Mouse (Mus musculus) CD4-positive, CD25-positive, alpha-beta regulatory T cell, adult 2 months (primary cell): ENCODE measurements around the gene Ufd1.

Source experiments
- DNase-seq: peaks from one replicate; pipeline ENCODE4 v3.0.0-alpha.2; 2012; ENCODE audit warnings: low read depth, low spot score

The Ufd1 gene

DNA sequence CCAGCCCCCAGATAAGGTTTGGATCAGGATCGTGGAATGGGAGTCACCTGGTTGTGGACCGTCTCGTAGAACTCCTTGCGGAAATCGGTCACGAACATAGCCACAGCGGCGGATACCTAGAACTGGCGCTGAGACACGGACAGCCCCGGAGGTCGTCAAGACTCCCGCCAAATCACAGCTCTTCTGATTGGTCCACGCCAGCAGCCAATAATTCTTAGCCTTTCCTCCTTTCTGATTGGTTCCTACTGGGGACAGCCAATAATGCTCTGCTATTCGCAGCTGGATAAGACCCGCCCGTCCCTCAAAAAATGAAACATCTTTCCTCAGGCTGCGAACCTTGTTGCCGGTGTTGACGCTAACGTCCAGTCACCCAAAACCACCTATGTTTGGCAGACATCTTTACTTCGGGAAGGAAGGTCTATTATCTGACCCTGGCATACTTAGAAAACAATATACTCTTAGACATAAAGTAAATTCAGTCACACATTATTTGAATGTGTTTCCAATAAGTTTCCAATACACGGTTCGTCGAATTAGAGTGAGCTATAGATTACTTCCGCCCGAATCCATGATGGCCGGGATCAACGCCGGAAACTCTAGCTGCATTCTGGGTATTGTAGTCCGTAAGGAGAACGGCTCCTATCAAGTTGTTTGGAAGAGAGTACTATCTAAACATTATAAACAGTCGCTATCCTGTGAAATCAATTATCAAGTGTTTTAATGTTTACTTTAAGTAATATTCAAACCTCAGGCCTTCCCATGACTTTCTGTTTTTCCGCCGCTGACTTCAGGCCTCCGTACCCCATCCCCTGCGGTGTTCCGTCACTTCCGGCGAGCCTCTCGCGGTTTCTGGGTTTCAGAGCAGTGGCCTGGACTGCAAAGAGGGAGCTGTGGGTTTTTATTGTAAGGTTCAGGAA is at the start of gene Ufd1, which contains the start of gene Cdc45:
Ufd1 (plus strand) TSS at position 312 of the 917 bp plus-strand sequence.
Cdc45 (minus strand) TSS at position 520 of the 917 bp plus-strand sequence.
- DNase-seq: peak; percentile 94

DNA sequence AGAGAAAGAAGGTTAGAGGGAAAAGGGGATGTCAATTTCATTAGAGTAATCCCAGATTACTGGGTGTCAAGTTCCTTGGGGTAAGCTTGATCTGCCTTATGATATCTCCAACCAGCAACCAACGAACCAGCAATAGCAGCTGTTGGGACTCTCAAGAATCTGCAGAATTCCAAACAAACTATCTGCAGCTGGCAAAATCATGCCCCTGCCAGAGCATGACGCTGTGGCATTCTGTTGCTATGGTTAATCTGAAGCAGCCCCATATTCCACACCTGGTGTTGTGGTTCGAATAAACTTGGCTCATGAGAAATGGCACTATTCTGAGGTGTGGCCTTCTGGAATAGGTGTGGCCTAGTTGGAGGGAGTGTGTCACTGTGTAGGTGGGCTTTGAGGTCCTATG is 48.6 kb upstream of the Ufd1 start:
- DNase-seq: no peak

DNA sequence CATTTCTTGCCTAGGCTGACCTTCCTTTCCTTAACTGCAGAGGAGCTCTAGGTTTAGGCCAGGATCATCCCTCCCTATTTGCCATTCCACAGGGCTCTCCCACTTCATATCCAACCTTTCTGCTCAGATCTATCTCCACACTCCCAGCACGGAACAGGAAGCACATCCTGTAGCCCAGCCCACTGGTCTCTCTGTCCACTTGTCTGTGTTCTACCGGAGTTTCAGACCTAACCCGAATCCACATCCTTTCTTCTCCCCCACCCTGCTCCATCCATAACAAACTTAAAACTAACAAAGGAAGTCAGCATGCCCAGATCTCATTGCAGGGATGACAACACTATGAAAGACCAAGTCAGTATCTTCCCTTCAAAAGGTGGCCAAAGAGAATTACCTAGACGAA is 45.2 kb upstream of the Ufd1 start:
- no peak for DNase-seq

DNA sequence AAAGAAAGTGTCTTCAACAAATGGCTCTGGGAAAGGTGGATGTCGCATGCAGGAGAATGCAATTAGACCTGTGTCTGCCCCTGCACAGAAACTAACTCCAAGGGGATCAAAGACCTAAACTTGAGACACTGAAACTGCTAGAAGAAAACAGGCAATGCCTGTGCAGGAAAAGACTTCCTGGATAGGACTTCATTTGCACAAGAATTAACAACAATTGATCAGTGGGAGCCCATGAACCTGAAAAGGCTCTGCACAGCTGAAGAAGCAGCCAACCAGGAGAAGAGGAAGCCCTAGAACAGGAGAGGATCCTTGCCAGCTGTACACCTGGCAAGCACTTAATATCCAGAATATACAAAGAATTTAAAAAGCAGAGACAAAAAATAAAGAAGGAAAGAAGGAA is 42.1 kb upstream of the Ufd1 start:
- DNase-seq: no peak

DNA sequence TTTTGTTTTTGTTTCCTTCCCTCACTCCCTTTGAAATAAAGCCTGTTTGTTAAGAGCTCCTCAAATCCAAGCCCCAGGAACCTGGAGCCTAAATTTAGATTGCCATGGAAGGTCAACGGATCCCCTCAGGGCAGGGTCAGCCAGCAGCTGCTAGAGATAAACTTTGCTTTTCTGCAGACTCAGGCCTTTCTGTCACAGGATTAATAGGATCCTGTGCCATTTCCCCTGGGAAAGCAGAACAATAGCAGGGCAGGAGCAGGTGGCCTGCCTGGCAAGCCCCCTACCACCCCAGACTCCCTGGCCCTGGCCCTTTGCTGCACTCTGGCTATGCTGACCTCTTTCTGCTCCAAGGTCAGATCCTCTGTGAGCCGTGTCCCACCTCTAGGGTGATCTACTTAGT is 37.6 kb upstream of the Ufd1 start:
- DNase-seq: no peak

DNA sequence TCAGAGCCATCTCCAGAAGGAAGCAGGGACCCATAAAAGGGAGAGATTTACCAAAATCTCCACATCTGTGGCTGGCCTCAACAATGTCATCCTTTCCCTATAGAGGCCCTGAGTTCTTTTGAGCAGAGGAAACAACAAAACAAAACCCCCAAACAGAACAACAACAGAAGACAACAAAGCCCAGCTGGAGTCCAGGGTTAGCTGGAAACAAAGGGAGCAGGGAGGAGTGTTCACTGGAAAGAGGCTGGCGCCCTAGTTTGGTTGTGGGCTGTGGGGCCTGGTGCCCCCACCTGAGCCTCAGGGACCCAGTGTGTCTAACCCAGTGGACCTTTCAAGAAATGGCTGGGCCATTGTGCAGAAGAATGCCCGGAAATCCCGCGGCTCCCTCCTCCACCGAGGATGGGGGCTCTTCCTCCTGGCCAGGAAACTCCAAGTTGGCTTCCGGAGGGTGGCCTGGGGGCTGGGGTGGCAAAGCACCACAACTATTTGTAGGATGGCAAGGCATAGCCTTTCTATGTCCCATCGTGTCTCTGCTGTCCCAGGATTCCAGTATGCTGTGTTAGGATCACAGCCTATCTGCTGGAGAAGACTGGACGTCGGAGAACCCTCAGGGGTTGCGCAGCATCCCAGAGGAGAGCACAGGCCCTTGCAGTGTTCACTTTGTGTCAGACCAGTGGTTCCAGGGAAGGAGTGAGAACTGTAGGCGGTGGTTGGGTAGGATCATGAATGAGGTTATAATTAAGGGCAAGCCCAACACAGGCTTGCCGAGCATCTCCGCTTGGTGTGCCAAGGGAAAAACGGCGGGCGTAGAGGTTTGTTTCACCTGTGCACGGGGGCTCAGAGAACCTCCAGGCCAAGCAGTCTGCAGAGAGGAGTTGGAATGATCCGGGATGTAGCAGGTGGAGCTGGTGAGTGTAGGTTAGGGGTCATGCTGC is 35.7 kb upstream of the Ufd1 start:
- no peak for DNase-seq

DNA sequence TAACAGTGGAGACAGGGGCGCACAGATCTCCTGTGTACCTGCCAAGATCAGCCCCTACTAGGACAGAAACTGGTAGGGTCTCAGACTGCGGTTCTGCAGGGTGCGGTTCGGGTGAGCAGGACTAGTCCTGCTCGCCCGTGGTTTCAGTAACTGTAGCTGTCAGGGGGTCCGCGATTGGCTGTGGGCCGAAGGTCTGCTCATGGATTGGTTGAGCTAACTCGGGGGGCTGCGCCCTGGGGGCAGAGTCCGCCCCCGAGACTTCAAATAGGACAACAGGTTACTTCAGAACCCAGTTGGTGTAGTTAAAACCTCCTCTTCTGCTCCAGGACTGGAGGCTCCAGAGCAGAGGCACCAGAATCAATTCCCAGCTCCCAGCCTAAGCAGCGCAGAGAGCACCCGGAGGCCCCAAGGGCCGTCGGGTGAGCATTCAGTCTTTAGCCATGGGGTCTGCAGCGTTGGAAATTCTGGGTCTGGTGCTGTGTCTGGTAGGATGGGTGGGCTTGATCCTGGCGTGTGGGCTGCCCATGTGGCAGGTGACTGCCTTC is 35.0 kb upstream of the Ufd1 start, which contains the start of gene Cldn5:
Cldn5 (plus strand) TSS at position 292 of the 545 bp plus-strand sequence.
- no peak for DNase-seq

DNA sequence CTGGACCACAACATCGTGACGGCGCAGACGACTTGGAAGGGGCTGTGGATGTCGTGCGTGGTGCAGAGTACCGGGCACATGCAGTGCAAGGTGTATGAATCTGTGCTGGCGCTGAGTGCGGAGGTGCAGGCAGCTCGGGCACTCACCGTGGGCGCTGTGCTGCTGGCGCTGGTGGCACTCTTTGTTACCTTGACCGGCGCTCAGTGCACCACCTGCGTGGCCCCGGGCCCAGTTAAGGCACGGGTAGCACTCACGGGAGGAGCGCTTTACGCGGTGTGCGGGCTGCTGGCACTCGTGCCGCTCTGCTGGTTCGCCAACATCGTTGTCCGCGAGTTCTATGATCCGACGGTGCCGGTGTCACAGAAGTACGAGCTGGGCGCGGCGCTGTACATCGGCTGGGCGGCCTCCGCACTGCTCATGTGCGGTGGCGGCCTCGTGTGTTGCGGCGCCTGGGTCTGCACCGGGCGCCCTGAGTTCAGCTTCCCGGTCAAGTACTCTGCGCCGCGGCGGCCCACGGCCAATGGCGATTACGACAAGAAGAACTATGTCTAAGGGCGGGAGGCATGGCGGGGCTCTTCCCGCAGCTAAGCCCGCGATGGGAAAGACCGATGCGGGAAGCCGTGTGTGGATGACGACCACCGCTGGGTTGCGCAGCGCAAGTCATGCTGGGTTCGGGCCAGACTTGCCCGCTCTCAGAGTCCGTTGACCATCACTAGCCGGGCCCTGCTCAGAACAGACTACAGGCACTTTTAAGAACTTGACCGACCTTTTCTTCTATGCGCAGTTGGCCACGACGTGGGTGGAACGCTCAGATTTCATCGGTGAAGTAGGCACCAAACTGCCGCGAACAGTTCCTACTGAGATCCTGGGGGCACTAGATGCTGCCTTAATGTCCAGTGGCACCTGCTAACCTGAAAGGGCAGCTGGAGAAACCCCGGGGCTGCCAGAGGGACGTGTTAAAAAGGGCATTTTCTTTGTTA is 34.2 kb upstream of the Ufd1 start:
- DNase-seq: no peak

DNA sequence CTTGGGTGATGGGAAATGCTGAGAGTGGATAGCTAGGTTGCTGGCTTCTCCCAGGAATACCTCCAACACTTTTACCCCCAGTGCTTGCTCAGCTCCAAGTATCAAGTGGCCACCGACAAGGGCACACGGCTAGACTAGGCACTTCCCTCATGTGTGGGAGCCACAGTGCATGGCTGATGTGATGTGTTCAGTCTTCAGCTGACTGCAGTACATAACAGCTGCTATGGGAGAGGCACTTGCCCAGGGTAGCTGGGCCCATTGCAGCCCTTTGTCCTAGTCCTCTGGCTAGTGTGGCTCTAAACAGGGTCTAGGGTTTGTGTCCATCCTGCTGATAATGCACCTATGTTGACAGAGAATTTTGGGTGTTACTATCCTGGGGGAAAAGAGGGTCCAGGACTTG is 33.1 kb upstream of the Ufd1 start:
- DNase-seq: no peak

DNA sequence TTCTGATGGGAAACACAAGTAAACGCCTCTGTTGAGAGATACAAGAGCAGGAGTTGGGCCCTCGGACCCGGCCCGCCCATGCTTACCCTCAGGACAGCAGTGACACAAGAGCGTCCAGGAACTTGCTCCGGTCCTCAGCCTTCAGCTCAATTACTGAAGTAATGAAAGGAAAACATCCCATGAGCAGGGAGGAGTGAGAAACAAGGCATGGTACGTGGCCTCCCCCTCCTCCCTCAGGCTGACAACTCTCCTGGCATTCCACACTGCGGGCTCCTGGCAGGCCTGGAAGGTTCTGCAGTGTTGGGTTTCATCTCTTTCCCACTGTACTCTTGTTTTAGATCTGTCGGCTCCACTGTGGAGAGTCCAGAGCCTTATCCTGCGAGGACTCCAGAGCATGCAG is 29.8 kb upstream of the Ufd1 start:
- no peak for DNase-seq

DNA sequence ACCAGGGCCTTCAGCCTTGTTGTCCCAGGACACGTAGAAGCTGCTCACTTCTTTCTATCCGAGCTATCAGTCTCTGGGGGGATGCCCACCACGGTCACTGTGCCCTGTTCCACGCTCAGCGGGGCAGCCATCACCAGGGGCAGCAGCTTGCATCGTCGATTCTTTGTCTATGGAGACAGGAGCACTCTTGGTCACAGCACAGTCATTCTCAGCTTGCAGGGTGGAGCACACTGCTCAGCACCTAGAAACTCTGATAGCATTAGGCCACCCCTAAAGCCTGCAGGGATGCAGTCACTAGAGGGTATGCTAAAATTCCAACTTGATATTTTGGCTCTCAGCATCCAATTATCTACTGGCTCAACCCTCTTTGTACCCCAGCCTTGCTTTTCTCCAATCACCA is 26.6 kb upstream of the Ufd1 start:
- DNase-seq: no peak

DNA sequence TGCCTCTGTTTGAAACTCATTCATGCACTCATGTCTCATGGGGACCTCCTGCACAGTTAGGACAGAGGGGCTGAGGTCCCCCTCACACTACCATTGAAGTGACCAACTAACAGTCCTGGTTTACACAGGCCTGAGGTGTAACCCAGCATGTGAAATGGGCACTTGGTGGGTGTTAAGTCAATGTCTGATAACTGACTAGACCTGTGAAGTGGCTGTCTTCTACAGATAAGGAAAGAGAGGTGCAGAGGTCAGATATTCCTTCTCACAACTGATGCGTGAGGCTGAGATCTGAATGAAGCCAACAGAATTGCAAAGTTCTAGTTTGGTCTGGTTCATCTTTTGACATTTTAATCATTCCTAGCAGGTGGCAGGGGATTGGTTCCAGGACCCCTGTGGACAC is 26.1 kb upstream of the Ufd1 start:
- no peak for DNase-seq

DNA sequence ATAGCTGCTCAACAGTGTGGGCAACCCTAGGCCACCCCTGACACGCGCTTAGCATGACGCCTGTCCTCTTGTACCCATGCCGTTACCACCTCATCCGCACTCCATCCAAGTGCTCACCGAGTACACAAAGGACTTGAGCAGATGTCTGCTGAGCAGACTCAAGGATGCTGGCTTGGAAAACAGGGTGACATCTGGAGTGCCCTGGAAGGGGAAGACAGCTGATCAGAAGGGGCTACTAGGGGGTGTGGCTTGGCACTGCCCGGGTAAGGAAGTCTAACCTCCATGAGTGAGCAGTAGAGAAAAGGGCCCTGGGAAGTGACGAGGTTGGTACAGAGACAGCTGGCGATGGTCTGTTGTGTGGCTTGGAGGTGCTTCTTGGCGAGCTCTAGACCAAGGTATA is 24.9 kb upstream of the Ufd1 start:
- DNase-seq: no peak

DNA sequence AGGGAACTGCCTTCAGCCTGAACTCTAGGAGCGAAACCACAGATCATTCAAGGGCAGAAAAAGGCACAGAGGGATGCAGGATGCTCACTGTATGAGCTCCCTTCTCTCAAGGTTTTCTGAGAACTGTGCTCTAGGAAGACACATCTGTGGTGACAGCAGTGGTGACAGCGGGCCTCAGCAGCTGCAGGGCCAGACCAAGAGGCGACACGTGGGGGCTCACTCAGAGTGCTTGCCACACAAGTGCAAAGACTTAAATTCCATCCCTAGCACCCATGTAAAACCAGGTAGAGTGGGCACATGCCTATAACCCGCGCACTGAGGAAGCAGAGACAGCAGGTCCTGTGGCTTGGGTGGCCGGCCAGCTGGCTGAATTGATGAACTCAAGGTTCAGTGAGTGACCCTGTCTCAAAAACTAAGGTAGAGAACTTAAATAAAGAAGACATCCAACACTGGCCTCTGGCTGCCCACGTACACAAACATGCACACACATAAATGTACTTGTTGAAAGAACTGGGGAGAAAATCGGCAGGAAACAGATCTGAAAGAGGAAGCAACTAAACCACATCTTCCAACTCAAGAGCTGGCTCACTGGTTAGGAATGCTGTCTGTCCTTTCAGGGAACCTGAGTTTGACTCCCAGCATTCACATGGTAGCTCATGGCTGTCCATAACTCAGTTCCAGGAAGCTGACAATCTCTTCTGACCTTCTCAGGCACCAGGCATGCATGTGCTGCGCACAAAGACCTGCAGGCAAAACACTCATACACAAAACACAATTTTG is 22.8 kb upstream of the Ufd1 start:
- DNase-seq: no peak

DNA sequence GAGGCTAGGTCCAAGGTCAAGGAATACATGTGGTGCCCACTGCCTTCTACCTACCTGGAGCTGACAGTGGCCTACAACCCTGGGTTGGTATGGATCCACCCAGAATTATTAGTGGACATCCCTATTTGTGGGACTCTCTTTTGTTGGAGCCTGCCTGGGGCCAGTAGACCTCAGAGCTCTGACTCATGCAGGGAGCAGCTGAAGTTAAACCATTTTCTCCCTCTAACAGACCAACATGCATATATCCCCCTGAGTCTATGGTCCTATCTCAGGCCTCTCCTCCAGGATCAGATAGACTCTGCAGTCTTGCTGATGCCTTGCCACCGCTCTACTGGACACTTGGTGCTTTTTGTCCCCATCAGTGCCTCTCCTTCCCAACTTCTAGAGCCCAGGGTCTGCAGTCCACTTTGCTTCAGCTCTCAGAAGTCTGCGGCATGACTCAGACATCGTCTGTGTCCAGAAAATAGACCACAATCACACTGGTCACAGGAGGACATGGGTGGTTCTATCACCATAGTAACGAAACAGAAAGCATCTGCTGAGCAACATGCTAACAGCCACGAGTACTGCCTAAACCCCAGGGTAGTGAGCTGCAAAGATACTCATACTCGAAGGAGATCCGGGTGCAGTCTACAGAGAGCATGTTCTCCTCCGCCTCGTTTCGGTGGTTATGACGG is 16.2 kb upstream of the Ufd1 start:
- DNase-seq: no peak

DNA sequence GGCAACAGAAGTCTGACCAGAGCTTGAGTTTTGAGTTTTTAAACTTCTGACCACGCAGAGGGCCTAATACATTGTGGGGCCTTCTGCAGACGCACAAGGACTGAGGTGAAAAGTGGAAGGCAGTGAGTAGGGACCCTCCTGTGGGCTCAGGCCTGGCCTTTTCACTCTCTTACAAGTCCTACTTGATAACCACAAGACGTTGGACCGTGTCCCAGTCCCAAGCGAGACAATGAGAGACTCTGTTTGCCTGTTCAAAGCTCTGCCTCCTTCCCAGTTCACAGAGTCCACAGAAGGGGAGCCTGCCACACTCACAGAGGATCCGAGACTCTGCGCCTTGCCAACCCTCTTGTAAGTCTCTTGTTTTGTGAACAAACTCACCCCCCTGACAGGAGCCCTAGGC is 14.9 kb upstream of the Ufd1 start:
- no peak for DNase-seq

DNA sequence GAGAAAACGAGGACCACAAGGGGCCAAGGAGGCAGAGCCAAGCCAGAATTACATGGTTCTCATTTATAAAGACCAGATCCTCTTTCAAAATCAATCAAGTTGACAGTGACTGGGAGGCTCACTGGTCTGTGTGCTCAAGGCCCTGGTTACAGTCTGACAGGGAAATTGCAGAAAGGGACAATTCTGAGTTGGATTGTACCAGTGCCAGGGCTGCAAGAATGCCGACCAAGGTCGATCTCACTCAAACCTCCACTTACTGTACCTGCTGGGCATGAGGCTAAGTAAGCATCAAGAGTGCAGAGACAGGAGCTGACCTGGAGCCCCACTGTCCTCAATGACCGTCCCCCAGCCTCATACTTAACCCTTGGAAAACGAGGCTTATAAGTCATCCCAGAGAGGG is 13.4 kb upstream of the Ufd1 start:
- DNase-seq: no peak

DNA sequence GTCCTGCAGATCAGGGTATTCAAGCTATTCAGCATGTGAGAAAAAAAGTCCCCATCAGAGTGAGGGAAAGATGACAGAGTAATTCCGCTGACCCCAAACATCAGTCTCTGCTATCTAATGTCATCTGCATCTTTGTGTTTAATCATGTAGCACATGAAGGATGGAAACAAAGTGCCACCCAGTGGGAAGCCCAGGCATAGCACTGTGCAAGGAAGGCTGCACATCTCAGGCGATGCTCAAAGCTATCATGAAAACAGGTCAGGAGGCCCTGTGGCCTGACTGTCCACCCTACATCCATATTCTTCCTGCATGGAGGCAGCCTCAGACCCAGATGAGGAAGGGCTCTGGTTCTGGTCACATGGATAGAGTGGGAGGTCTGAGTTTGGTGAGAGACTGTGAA is 12.7 kb upstream of the Ufd1 start:
- peak; percentile 23 for DNase-seq

DNA sequence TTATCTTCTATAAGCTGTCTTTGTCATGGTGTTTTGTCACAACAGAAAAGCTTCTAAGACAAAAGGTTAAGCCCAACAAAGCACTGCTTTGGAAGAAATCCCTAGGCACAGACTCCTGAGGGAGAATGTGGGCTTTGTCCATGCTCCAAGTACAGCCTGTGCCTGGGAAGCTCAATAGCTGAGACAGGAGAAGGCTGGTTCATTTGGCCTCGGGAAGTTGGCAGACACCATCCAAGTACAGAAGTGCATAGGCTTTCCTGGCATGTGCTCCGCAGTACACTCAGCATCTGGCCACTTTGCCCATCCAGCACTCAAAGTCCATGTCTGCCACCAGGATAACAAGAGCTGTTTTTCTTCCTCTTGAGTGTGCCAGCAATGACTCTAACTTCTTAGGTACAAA is 5.8 kb upstream of the Ufd1 start:
- no peak for DNase-seq

DNA sequence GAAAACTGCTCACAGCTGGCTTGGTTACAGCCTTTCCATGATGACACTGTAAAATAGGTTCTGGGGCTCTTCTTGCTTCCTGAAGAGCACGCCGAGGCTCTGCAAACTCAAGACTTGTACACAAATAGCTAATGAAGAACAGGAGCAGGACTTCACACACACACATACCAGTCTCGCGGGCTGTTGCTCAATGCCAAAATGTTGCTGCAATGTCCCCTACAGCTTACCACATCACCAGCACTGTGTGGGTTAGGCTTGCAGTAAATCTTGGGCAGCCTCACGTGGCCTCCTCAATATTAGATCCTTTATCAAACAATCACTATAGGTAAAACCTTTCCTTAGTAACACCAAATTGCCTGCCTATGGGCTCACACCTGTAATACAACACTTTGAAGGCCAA is 2.6 kb upstream of the Ufd1 start:
- no peak for DNase-seq
